Mouse (Mus musculus) lung, embryonic 16.5 days (tissue): Measurements from ENCODE around the gene Plod2. TPM values are rescaled to one million over a fixed set of nuclear protein-coding genes. Genes with fewer than 3 reads are reported as not detected.

ENCODE experiments used
- ATAC-seq: fragments of 200-750 bp; cut with Nextera tagmentation; 2 replicates; pipeline ENCODE4 v1.8.0; 2017; ENCODE audit warnings: low read depth, mild to moderate bottlenecking, moderate library complexity
- H3K27ac ChIP-seq: fragments of 300-500 bp; sonication (generic); 2 replicates; pipeline ENCODE4 v1.5.1; 2014; ENCODE audit warnings: mild to moderate bottlenecking, control low read depth, low read length
- H3K27me3 ChIP-seq: fragments of 300-500 bp; sonication (generic); 2 replicates; pipeline ENCODE4 v1.6.1; 2014; ENCODE audit warnings: low read depth, low read length, mixed read lengths; ENCODE audit not compliant: control insufficient read depth, insufficient read depth
- H3K36me3 ChIP-seq: fragments of 300-500 bp; sonication (generic); 2 replicates; pipeline ENCODE4 v1.6.1; 2014; ENCODE audit warnings: low read length; ENCODE audit not compliant: control insufficient read depth, insufficient read depth
- H3K4me1 ChIP-seq: fragments of 300-500 bp; sonication (generic); replicated peaks from 2 replicates; pipeline ENCODE4 v1.6.1; 2014; ENCODE audit warnings: low read length, mixed read lengths; ENCODE audit not compliant: control insufficient read depth, insufficient read depth
- H3K4me2 ChIP-seq: fragments of 300-500 bp; sonication (generic); 2 replicates; pipeline ENCODE4 v1.6.1; 2014; ENCODE audit warnings: low read depth, low read length, control low read depth
- H3K4me3 ChIP-seq: fragments of 300-500 bp; sonication (generic); 2 replicates; pipeline ENCODE4 v1.5.1; 2014; ENCODE audit warnings: mild to moderate bottlenecking, low read length, control low read depth
- H3K9ac ChIP-seq: fragments of 300-500 bp; sonication (generic); 2 replicates; pipeline ENCODE4 v1.6.1; 2014; ENCODE audit warnings: low read length, control low read depth
- H3K9me3 ChIP-seq: fragments of 300-500 bp; sonication (generic); 2 replicates; pipeline ENCODE4 v1.6.1; 2016; ENCODE audit warnings: low read length; ENCODE audit not compliant: control insufficient read depth
- WGBS: fragments of 180-500 bp; shearing (Covaris S2); extraction: QIAGEN DNeasy Blood & Tissue Kit; methylation state at CpG from one replicate; pipeline ENCODE4 v1.1.7; 2014; 5-methylcytosine and 5-hydroxymethylcytosine counted together
- polyA plus RNA-seq: library from polyadenylated mRNA; unstranded; fragments of >200 nt; fragmentation: Nextera tagmentation; extraction: Ambion mirVana; gene quantifications from 2 replicates; pipeline ENCODE4 v1.2.1, GENCODE M21; 2015

The Plod2 gene
- polyA plus RNA-seq, 1 experiment from 2014 or later = 53.4 TPM

DNA sequence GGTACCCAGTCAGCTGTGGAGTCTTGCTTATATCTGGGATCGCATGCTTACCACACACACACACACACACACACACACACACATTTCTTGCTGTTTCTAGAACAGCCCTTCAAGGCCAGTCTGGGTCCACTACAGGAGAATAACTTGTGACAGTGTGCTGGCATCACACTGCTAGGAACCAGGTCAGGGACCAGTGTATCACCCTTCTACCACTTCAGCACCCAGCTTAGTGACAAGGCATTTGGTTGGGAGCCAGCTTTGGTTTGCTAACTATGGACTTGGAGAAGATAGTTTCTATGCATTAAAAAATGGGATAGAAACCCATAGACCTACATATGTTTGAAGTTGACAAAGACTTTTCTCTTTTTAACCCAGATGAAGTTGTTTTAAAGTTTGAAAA is 46.2 kb downstream of the Plod2 start:
- Histone ChIP-seq H3K27ac (no peak overlapping the region), H3K36me3 (peaks cover 31% of the 10 kb centered on the region), H3K9ac (no peak overlapping the region), H3K27me3 (no peaks in the 10 kb centered on the region), H3K4me2 (no peak overlapping the region), H3K9me3 (no peaks in the 10 kb centered on the region), H3K4me3 (no peak overlapping the region), H3K4me1 (no peaks in the 10 kb centered on the region)
- no peak for ATAC-seq
- WGBS = 80% methylated on average over 1 of the region's 1 CpGs

DNA sequence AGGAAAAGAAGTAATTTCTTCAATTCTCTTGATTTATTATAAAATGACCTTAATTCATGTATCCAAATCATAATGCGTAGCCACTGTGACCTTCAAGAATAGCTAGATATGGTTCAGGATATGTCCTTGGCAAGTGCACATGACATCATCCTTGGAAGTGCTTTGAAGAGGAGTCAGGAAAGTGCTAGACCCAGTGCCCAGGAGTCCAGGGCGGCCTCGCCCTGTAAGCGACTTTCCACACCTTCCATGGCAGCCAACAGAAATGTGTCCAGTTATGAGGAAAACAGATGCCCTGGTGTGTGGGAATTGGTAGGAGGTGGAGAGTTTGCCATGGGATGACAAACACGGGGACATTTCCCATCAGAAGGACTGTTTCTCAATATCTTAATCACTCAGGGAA is 47.0 kb downstream of the Plod2 start:
- peaks cover 32% of the 10 kb centered on the region for H3K36me3 ChIP-seq
- WGBS = 89% methylated on average over 5 of the region's 5 CpGs
- no peak for ATAC-seq

DNA sequence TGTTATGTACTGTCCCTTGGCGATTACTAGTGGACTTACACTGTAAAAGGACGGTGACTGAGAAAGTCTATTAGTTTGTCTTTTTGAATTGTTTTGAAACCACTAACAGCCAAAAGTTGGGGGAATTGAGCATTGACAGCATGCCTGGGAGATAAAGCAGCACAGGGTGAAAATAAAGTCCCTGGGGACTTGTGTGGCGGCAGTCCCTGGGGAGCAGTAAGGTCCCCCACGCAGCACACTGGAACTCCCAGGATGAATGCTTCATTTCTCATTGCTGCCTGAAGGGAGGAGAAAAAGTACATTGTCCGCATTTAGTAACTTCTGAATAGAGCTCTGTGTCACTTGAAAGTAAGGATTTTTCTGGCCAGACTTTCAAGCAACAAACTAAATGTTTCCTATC is 49.5 kb downstream of the Plod2 start:
- no peak overlapping the region for H3K4me2 ChIP-seq
- H3K27ac ChIP-seq = peak overlapping the region; percentile 52; the same call in 1 of the 2 replicates
- no peaks in the 10 kb centered on the region for H3K27me3 ChIP-seq
- WGBS = 78% methylated on average over 5 of the region's 5 CpGs
- ATAC-seq = no peak
- H3K9me3 ChIP-seq = no peaks in the 10 kb centered on the region
- no peak overlapping the region for H3K4me3 ChIP-seq
- H3K4me1 ChIP-seq = 0 out of 2 replicates have a peak, but pooled peaks cover 3% of the 10 kb centered on the region
- no peak overlapping the region for H3K9ac ChIP-seq
- peaks cover 28% of the 10 kb centered on the region for H3K36me3 ChIP-seq

More for the DNA sequence above, 47.0 kb downstream of the Plod2 start:
- no peak overlapping the region for H3K9ac ChIP-seq
- no peak overlapping the region for H3K27ac ChIP-seq
- H3K4me3 ChIP-seq = no peak overlapping the region
- no peaks in the 10 kb centered on the region for H3K4me1 ChIP-seq
- no peaks in the 10 kb centered on the region for H3K9me3 ChIP-seq
- H3K27me3 ChIP-seq = no peaks in the 10 kb centered on the region
- no peak overlapping the region for H3K4me2 ChIP-seq

DNA sequence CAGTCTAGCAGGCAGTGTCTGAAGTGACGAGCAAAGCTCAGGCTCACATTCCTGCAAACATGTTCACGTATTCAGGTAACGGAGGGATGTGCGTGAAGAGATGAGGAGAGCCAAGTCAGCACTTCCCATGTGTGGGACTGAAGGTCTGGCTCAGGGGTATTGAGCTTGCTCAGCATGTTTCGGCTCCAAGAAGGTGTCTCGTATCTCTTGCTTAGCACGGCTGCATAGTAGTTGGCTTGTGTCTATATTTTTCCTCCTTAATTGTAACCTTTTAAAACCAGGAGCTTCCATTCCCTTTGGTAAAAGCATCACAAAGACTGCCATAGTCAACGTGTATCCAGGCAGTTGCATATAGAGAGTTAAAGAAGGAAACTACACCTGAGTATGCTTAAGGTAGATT is 50.7 kb downstream of the Plod2 start:
- Histone ChIP-seq H3K4me2 (no peak overlapping the region), H3K36me3 (peaks cover 23% of the 10 kb centered on the region), H3K4me1 (0 out of 2 replicates have a peak, but pooled peaks cover 3% of the 10 kb centered on the region), H3K9ac (no peak overlapping the region), H3K27me3 (no peaks in the 10 kb centered on the region), H3K4me3 (no peak overlapping the region), H3K27ac (no peak overlapping the region), H3K9me3 (no peaks in the 10 kb centered on the region)
- no peak for ATAC-seq
- WGBS = 95% methylated on average over 8 of the region's 8 CpGs

DNA sequence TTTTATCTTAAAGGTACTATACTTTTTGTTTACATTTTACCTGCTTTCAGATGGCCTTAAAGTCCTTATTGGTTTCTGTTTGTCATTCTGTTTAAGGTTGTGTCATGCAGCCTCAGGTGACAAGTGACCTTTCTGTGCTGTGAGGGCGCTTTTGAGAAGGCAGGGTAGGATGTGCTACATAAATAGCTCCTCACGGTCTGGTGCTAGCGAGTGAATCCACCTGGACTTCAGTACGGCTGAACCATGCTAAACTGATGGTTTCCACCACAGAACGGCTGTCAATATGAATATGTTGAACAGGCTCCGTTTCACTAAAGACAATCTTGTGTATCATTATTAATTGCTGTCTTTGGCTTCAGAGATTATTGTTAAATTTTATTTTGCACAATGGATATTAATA is 52.5 kb downstream of the Plod2 start:
- ATAC-seq = 0 out of 2 replicates have a peak, but pooled peaks have one; percentile 41
- 31% methylated on average over 6 of the region's 6 CpGs for WGBS
- no peak overlapping the region for H3K4me3 ChIP-seq
- no peaks in the 10 kb centered on the region for H3K27me3 ChIP-seq
- H3K9ac ChIP-seq = no peak overlapping the region
- H3K27ac ChIP-seq = no peak overlapping the region
- H3K9me3 ChIP-seq = no peaks in the 10 kb centered on the region
- 0 out of 2 replicates have a peak, but pooled peaks cover 3% of the 10 kb centered on the region for H3K4me1 ChIP-seq
- H3K4me2 ChIP-seq = no peak overlapping the region
- H3K36me3 ChIP-seq = peaks cover 17% of the 10 kb centered on the region

DNA sequence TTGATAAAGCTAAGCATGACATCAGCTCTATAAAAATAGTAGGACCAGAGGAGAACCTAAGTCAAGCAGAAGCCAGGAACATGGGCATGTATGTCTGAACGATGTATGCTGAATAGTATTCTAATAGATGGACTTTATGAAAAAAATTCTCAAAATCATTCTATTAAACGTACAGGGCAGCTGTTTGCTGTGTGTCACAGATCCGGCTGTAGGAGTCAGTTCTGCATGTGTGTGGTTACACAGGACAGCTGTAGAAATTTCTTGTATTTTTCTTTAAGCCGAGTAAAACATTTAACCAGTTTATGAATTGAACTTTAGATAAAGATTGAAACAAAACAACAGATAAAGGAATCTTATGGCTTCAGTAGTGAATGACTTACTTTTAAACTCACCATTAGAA is 53.3 kb downstream of the Plod2 start:
- WGBS = 46% methylated on average over 4 of the region's 4 CpGs
- Histone ChIP-seq H3K4me2 (no peak overlapping the region), H3K9me3 (no peaks in the 10 kb centered on the region), H3K27ac (no peak overlapping the region), H3K4me3 (no peak overlapping the region), H3K4me1 (peaks cover 6% of the 10 kb centered on the region; the same call in 1 of the 2 replicates), H3K9ac (no peak overlapping the region), H3K36me3 (peaks cover 12% of the 10 kb centered on the region), H3K27me3 (no peaks in the 10 kb centered on the region)
- ATAC-seq = peak; percentile 74; the same call in 1 of the 2 replicates

DNA sequence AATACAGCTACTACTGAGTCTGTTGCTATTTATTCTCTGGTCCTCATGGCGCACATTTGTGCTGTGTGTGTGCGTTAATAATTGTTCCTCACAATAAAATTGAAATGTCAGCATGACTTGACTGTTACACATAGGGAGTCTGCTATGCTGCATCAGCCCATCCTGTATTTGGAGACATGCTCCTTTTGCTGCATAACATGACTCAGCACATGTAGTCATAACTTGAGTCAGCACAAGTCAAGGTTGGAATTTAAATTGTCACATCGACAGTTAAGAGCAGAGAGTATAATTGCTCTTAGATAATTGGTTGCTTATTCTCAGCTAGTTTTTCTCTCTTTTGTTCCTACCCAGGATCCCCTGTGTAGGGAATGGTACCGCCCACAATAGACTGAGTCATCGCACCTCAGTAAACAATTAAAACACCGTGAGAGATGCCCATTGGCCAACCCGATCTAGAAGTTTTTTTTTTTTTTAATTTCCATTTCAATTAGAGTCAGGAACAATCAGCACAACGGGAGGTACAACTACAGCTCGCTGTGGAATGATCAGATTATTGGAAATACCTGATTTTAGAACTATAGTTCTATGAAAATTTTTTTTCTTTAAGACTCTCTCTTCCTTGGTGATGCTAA is 55.0 kb downstream of the Plod2 start:
- H3K27me3 ChIP-seq = no peaks in the 10 kb centered on the region
- peaks cover 12% of the 10 kb centered on the region for H3K36me3 ChIP-seq
- no peak overlapping the region for H3K4me3 ChIP-seq
- H3K27ac ChIP-seq = no peak overlapping the region
- peaks cover 7% of the 10 kb centered on the region; the same call in 1 of the 2 replicates for H3K4me1 ChIP-seq
- H3K4me2 ChIP-seq = no peak overlapping the region
- H3K9me3 ChIP-seq = no peaks in the 10 kb centered on the region
- 94% methylated on average over 9 of the region's 9 CpGs for WGBS
- H3K9ac ChIP-seq = no peak overlapping the region
- no peak for ATAC-seq

DNA sequence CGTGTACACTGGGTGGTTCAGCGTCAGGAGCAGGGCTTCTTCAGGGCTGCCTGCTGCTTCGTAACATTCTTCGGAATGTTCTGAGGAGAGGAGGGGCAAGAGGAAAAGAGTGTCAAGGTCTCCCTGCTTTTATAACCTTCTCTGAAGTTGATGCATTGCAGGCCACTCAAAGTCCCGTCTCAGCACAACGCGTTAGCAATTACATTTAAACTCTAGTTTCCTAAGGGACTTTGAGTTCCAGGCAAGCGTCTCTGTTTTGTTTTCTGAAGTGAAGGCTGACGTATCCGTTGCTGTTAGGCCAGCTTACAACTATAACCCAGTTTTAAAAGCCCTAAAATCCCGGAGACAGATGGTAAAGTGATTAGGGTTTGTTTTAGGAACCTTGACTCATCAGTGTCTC is 55.8 kb downstream of the Plod2 start:
- H3K9me3 ChIP-seq = no peaks in the 10 kb centered on the region
- no peak overlapping the region for H3K4me3 ChIP-seq
- H3K27me3 ChIP-seq = no peaks in the 10 kb centered on the region
- peaks cover 7% of the 10 kb centered on the region; the same call in 1 of the 2 replicates for H3K4me1 ChIP-seq
- H3K9ac ChIP-seq = no peak overlapping the region
- H3K27ac ChIP-seq = no peak overlapping the region
- 0 out of 2 replicates have a peak, but pooled peaks have one; percentile 24 for ATAC-seq
- H3K36me3 ChIP-seq = peaks cover 9% of the 10 kb centered on the region
- WGBS = 56% methylated on average over 11 of the region's 11 CpGs
- H3K4me2 ChIP-seq = no peak overlapping the region

DNA sequence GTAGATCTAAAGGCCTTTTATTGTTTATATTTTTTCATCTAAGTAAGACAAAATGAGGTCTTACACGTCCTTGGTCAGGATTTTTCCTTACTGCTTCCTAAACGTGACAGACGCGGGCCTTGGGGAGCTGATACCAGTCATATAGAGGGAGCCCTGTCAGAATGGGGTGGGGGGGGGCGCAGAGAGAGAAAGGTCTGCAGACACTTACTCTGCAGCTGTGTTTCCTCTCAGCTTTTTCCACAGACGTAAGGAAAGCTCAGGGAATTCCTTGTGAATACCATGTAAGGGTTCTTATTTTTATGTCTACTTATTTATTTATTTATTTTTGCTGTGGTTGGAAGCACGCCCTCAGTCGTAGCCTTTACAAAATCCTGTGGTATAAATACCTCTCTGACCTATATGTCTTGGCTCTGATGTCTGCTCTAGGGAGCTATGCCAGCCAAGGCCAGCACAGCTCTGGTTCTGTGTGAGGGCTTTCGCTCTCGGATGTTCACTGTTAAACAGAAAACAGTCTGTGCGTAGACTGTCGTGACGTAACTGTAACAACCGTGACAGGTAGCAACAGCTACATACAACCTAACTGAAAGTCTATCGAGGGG is 58.0 kb downstream of the Plod2 start:
- Histone ChIP-seq H3K27me3 (no peaks in the 10 kb centered on the region), H3K4me1 (peaks cover 7% of the 10 kb centered on the region; the same call in 1 of the 2 replicates), H3K36me3 (peaks cover 8% of the 10 kb centered on the region; the same call in 1 of the 2 replicates), H3K9ac (no peak overlapping the region), H3K4me2 (no peak overlapping the region), H3K27ac (no peak overlapping the region), H3K9me3 (no peaks in the 10 kb centered on the region), H3K4me3 (no peak overlapping the region)
- ATAC-seq = peak; percentile 65
- 65% methylated on average over 14 of the region's 15 CpGs for WGBS
